Comparison of ENCODE assay signal across 14 mouse cellular contexts in the genomic region with DNA sequence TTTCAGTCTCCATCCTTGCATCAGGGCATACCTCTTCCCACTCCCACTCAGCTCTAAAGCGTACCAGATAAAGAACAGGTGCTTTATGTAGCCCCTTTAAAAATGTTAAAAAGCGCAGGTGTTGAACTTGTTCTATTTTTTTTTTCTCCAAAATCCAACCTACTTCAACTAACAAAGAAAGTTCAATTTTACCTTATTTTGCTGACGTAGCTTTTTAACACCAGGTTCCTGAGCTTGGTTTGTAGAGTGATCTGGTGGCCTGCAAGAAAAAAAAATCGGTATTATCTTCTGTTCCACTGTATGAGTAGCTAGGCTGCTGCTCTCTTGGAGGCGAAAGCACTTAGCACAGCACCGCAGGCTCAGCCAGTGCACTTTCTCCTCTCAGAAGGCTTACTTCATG.
"Had no signal": no experiment of that assay in that cellular context is flagged by ENCODE, and none has a peak within 500 bp of the region (broad histone marks: within the 10 kb centered on the region; RNA-seq: fewer than 3 reads in every experiment).

No protein-coding gene starts in this region.

- H3K9me3 ChIP-seq: neural tube, embryonic 12.5 days; neural tube, embryonic 13.5 days; neural tube, embryonic 15.5 days; stomach, embryonic 15.5 days had no signal

- H3K36me3 ChIP-seq: neural tube, embryonic 12.5 days; neural tube, embryonic 13.5 days; neural tube, embryonic 15.5 days; stomach, embryonic 15.5 days had no signal

- H3K27ac ChIP-seq: neural tube, embryonic 12.5 days; neural tube, embryonic 13.5 days; neural tube, embryonic 15.5 days; stomach, embryonic 15.5 days; stomach, postnatal 0 days had no signal

- H3K4me2 ChIP-seq: neural tube, embryonic 12.5 days; neural tube, embryonic 13.5 days; neural tube, embryonic 15.5 days; stomach, embryonic 15.5 days had no signal

- H3K4me3 ChIP-seq: neural tube, embryonic 12.5 days; neural tube, embryonic 13.5 days; neural tube, embryonic 15.5 days; stomach, embryonic 15.5 days had no signal

- DNase-seq: retina, postnatal 1 day; right cerebral cortex, adult 18-20 months; right cerebral cortex, postnatal 25 days; right cerebral cortex, postnatal 4 days; spleen, adult 18-20 months; thymus, adult 18-20 months; thymus, postnatal 14 days; thymus, postnatal 25 days; thymus, postnatal 36 days had no signal

- H3K27me3 ChIP-seq: neural tube, embryonic 12.5 days; neural tube, embryonic 13.5 days; neural tube, embryonic 15.5 days; stomach, embryonic 15.5 days had no signal

- H3K4me1 ChIP-seq: neural tube, embryonic 12.5 days; neural tube, embryonic 13.5 days; neural tube, embryonic 15.5 days; stomach, embryonic 15.5 days had no signal

- H3K9ac ChIP-seq: neural tube, embryonic 12.5 days; neural tube, embryonic 13.5 days; neural tube, embryonic 15.5 days; stomach, embryonic 15.5 days had no signal
